Mouse (Mus musculus) cerebellum, adult 2 months (tissue): Measurements from ENCODE around the gene Polr3gl.

ENCODE experiments used
- CTCF ChIP-seq: fragments of 200-500 bp; IDR thresholded peaks from 2 replicates; pipeline ENCODE4 v1.5.1; 2011; ENCODE audit warnings: low read depth, mild to moderate bottlenecking, control low read depth, low read length, moderate library complexity, borderline replicate concordance; ENCODE audit not compliant: insufficient read depth
- POLR2A ChIP-seq: fragments of 200-500 bp; IDR thresholded peaks from 2 replicates; pipeline ENCODE4 v1.6.1; 2011; ENCODE audit warnings: low read length, control low read depth, borderline replicate concordance; ENCODE audit not compliant: insufficient read depth

DNA sequence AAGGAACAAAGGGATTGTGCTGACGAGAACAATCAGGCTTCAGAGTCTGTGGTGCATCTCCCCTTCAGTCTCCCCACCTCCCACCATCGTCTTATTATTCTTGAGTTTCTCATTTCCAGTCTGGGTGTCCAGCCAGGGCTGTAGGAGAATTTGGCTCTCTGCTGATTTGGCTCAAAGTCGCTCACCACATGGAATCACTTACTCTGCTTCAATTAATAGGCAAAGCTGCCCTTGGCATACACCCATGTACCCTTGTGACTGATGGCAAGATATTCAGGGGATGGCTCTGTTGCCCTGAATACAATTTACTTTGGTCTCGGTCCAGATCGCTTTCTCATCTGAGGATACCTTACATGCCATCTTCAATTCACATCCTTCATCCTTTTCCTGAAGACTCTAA lies 9.3 kb upstream of the Polr3gl start:
- no peak for TF ChIP-seq POLR2A
- TF ChIP-seq CTCF = no peak
